Mouse (Mus musculus) erythroid progenitor cell, adult 5-6 weeks (primary cell): ENCODE data around the gene Aldh2. TPM values are rescaled to one million over a fixed set of nuclear protein-coding genes. Genes with fewer than 3 reads are reported as not detected.
"Not testable (repeated sequence)": the region's sequence is repeated elsewhere in the genome, so short reads cannot be mapped to it uniquely, and the experiment has no call there.

Experiments used
- ATAC-seq: replicated peaks from 2 replicates; pipeline ENCODE4 v1.8.0; 2016; ENCODE audit warnings: moderate number of reproducible peaks, mild to moderate bottlenecking, moderate TSS enrichment, inconsistent platforms; ENCODE audit not compliant: poor library complexity, low FRiP score, severe bottlenecking
- total RNA-seq, 2 experiments: library from RNA; stranded (forward) in 1 of 2; stranded (reverse) in 1 of 2; fragments of 150-400 nt in 1 of 2; fragments of 186-747, 209-891 nt in 1 of 2; gene quantifications; 2 replicates each; pipeline versions ENCODE4 v1.2.3 to v1.2.4; 2015 to 2017; ENCODE audit warnings: low replicate concordance in 2 of 2

Aldh2 gene
- total RNA-seq (2015; ENCODE audit: low replicate concordance) (38.6 and 47.4 TPM in 2 replicates), total RNA-seq (2017; ENCODE audit: low replicate concordance) (45.1 and 49.1 TPM in 2 replicates)

DNA sequence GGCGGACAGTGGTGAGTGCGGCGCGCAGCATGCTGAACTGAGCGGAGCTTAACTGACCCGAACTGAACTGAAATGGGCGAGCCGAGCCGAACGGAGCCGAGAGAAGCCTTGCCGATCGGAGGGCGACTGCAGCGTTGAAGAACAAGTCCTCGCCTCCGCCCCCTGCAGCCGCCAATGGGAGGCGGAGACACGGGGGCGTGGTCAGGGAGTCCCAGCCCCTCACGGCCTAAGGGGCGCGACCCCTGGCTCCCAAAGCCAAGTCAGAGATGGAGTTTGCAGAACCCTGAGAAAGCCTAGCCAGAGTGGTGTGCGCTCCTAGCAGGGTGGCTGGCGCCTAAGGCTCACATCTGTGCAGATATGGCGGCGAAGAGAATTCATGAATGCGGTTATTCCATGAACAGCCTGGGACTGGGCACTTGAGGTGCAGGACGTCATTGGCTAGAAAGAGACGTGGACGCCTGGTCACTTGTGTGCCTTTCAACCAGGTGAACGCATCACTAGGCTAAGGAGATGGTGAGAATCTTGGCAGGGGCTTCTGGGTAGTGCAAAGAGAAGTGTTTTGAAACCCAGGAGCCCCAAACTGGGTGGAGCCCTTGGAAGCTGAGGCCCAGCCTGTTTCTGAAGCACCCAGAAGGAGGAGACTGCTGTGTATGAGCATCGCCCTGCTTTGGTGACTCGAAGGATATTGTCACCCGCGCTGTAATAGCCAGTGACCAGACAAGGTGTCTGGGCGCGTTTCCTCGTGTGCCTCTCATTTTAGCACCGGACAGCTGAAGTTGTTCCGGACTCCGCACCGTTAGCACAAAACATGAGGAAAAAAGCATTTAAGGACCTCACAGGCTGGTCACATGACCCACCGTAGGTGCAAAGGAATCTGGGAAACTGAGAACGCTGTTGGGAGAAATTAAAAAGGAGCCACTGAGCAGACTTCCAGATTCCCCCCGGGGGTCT, at the start of gene Aldh2:
Gene Aldh2, minus strand, starts transcription at position 374 of the 951 bp plus-strand sequence.
- peak; percentile 85 for ATAC-seq

GRCm38 (mm10) chr5:121639601-121640000, 46.0 kb upstream of the Aldh2 start:
- ATAC-seq = no peak

DNA sequence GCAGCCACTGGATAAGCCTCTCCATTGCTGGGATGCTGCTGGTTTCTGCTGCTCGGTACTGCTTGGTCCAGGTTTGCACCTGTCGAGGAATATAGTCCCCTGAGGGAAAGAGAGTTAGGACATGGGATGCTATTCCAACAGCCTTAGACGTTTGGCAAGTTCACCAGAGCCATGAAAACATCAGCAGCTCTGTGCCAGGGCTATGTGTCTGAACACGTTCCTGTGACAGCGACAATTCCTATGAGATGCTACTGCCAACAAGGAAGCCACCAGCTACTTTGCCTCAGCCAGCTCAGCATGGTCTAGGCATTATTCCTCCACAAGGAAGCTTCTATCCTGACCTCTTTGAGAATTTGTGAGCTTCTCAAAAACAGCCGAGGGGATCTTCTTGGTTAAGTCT, 43.7 kb upstream of the Aldh2 start:
- no peak for ATAC-seq

GRCm38 (mm10) chr5:121634668-121635067, 41.0 kb upstream of the Aldh2 start:
- no peak for ATAC-seq

DNA sequence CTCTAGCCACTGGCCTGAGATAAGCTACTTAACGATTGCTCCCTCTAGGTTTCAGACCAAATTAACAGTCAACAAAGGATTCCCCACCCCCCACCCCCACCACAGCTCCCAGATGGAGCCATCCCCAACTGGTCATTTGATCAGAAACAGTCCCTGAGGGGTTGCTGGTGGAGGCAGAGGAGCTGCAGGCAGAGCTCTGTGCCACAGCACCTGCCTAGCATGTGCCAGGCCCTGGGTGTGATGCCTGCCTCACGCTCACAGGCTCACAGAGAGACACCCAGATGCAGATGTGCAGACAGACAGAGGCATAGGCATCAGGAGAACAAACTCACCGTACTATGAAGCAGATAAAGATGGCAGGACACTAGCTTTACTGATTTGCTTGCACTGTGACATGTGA, 39.2 kb upstream of the Aldh2 start:
- ATAC-seq = no peak

DNA sequence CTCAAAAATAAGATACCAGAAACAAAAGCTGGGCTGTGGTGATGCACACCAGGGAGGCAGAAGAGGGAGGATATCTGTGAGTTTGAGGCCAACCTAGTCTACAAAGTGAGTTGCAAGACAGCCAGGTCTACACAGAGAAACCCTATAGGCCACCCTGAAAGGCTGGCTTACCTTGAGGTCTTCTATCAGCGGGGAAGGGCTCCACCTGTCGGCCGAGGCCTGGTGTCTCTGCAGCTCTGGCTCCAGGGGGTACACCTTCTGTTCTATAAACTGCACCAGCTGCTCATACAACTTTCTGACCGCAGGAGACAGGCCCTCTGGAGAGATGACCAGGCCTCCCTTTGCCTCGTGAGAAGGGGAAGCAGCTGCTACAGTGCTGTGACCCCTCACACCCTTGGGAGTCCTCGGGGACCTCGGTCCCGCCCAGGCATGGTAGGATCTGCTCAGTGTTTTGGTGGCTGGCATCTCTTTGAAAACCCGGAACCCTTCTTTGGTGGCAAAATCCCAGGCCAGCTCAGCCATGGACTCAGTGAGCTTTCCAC, 37.6 kb upstream of the Aldh2 start:
- ATAC-seq = not testable (repeated sequence)

DNA sequence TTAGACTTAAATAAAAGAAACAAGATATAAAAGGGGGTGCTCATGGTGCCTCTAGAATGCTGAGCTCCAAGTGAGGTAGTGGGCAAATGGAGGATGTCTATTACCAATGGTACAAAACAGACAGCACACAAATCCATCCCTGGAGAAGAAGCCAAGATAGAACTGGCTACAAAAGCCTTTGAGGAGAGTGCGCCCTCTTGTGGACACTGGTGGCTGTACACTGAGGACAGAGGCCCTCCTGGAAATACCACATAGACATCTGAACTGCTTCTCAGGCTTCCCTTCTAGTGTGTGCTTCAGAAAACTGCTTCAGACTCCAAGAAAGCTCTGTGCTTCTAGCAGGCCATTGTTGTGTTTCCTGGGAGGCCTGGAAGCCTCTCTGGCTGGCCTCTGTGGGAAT, 34.2 kb upstream of the Aldh2 start:
- peak; percentile 66 for ATAC-seq

GRCm38 (mm10) chr5:121623241-121623640, 29.6 kb upstream of the Aldh2 start:
- no peak for ATAC-seq

GRCm38 (mm10) chr5:121621102-121621501, 27.5 kb upstream of the Aldh2 start:
- ATAC-seq = no peak

DNA sequence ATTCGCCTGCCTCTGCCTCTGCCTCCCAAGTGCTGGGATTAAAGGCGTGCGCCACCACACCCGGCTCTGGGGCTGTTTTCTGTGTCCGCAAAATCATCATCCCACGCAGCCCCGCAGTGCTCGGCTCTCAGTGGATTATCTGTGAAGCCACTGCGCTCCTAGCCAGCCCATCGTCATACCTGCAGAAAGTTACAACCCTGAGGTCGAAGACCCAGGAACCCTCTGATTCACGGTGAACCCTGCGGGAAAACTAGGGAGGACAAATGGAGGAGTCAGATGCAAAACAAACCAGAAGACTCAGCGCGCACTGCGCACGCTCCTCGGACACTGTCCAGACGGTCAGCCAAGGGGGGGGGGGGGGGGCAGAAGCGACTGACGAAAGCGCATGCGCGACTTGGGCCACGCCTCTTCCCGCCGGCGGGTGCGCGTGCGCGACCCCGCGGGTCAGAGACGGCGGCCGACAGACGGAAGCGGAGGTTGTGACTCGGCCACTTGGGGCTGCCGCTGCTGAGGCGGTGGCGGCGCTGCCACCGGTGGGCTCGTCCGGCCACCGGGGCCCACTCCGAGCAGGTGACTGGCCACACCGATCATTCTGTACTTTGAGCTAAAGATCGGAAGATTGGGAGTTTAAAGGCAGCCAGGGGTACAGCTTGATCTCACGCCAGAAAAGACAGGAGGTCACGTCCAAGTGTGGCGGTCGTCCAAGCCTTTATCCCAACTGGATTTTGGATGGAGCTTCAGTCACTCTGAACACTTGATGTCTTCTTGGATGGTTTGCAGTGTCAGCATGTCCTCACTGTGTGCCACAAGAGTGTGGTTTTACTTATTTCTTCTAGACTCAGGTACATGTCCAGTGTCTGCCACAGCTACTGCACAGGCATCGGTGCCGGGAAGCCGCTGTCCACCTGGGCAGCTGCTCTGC, 25.2 kb upstream of the Aldh2 start, which contains the start of gene Acad12:
Gene Acad12, minus strand, starts transcription at position 347 of the 922 bp plus-strand sequence.
- peak; percentile 84 for ATAC-seq

DNA sequence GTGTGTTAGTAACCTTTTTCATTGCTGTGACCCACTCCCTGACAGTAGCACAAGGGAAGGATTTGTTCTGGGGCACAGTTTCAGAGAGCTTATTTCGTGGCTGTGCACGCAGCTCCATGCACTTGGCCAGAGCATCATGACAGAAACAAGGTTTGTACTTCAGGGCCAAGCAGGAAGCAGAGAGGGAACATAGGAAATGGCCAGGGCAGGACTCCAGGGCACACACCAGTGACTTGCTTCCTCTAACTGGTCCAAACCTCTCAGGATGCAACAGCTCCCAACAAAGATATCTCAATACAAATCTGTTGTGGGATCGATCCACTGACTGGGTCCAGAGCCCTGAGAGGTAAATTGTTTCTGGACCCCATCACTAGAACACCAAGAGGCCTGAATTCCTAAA, 21.3 kb upstream of the Aldh2 start:
- ATAC-seq = not testable (repeated sequence)

GRCm38 (mm10) chr5:121612036-121612435, 18.4 kb upstream of the Aldh2 start:
- no peak for ATAC-seq

- ATAC-seq = not testable (repeated sequence)
Observed at GRCm38 (mm10) chr5:121609556-121610135, 16.0 kb upstream of the Aldh2 start.

DNA sequence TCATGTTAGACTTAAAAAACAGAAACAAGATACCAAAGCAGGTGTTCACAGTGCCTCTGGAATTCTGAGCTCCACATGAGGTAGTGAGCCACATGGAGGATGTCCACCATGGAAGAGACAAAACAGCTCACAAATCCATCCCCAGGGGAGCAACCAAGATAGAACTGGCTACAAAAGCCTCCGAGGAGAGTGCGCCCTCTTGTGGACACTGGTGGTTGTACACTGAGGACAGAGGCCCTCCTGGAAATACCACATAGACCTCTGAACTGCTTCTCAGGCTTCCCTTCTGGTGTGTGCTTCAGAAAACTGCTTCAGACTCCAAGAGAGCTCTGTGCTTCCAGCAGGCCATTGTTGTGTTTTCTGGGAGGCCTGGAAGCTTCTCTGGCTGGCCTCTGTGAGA, 12.5 kb upstream of the Aldh2 start:
- ATAC-seq = peak; percentile 78

- ATAC-seq = not testable (repeated sequence)
Observed at GRCm38 (mm10) chr5:121603815-121604214, 10.2 kb upstream of the Aldh2 start.

DNA sequence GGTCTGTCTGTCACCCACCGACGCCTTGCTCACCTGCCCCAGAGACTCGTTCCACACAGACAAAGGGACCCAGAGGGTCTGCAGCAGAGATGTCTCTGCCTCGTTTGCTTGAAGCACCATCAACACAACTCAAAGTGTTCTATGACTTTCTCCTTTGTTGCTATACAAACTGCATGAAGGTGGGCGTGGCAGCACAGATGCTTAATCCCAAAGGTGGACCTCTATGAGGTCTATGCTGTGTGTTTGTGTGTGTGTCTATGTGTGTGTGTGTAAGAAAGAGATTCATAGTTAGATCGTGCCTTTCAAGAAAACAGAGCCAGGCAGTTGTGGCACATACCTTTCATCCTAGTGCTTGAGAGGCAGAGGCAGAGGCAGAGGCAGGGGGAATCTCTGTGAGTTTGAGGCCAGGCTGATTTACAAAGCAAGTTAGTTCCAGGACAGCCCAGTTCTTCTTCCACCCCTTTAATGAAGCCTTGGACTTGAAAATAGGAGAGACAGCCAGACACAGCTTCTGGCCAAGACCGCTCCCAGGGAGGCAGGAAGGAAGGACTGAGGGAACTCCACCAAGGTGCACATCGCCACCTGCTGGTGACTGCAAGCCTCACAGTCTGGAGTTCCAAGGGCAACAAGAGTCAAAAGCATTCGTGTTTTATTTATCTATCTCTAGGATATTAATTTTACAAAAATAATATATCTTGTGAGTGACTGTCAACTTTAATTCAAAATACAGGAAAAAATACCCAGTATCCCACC, 8.1 kb upstream of the Aldh2 start:
- ATAC-seq = peak; percentile 75

- ATAC-seq = no peak
Observed at GRCm38 (mm10) chr5:121598871-121599610, 5.4 kb upstream of the Aldh2 start.

DNA sequence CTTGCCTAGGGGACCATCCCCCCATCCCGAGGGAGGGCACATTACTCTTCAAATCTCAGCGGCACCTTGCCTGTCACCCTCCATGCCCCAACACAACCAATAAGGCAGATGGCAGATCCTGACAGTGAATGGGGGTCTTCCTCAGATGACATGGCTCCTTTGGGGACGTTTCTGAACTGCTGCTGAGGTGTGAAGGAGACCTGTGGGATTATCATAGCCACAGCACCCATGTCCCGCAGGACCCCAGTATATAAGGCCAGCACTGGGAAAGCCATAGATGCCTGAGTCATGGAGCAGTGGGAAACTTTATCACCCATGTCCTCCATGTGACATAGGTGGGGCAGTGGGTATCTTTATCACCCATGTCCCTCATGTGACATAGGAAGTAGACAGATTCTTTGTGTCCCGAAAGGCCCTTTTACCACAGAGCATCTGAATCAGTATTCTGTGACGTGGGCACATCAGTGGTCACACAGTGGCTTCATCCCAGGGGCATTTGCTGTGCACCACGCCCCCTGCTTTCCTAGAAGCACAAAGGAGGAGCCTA, 4.4 kb upstream of the Aldh2 start:
- ATAC-seq = no peak
